Mouse (Mus musculus) kidney, adult 2 months (tissue): ENCODE data around the gene Srsf4.

Experiments
- CTCF ChIP-seq: fragments of 200-500 bp; conservative IDR thresholded peaks from 2 replicates; pipeline ENCODE4 v1.5.1; 2011; ENCODE audit warnings: low read depth, mild to moderate bottlenecking, control low read depth, low read length, moderate library complexity, mixed read lengths; ENCODE audit not compliant: insufficient read depth, insufficient read length
- POLR2A ChIP-seq: fragments of 200-500 bp; IDR thresholded peaks from one replicate; pipeline ENCODE4 v1.6.1; 2011; ENCODE audit warnings: low read depth, low read length, control low read depth

DNA sequence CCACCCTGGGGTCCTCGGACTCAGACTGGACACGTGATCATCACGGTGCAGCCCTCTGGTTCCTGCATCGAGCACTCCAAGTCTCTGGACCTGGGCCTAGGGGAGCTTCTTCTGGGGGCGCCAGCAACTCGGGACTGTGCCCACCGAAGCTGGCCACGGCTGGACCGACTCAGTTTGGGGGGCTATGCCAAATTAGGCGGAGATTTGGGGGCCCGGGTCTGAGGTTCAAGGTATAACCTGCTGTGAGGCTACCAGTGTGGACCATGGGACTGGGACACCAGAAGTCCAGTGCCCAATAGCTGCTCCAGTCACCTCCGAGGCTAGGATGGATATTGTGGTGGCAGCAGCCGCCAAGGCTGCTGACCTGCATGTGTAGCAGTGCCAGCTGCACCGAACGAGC is 49.0 kb downstream of the Srsf4 start:
- TF ChIP-seq POLR2A (no peak), CTCF (no peak)
